Mouse (Mus musculus): ENCODE measurements around the gene Tgfb3. TPM values are rescaled to one million over a fixed set of nuclear protein-coding genes. Genes with fewer than 3 reads are reported as not detected.

The Tgfb3 gene
- total RNA-seq, 1 experiment, result 1.7 TPM

DNA sequence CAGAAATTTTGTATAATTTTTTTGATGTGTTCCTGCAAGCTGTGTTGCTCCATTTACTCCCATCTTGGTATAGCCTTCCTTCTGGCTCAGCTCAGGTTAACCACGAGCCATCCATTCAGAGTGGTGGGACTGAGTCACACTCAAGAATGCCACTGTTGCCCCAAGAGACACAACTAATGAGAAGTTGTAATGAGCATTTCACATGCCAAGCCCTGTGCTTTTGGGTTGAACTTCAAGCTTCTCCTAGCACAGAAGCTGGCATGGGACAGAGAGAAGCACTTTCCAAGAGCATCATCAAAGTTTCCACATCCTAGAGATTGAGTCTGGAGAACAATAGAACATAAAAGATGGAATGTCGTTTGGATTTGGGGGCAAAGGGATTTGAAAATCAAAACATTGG lies 63.7 kb downstream of the Tgfb3 start:
- Histone ChIP-seq H3K27ac (ENCODE audit: insufficient read depth, low read depth, low read length, poor library complexity, severe bottlenecking) (no peak overlapping the region), H3K9me3 (ENCODE audit: control insufficient read depth, insufficient read depth, low read depth, low read length) (no peaks in the 10 kb centered on the region), H3K9ac (ENCODE audit: insufficient read depth, low read depth, low read length, poor library complexity, severe bottlenecking) (no peak overlapping the region), H3K36me3 (ENCODE audit: control insufficient read depth, insufficient read depth, low read length, poor library complexity, severe bottlenecking) (peaks cover 2% of the 10 kb centered on the region; the same call in 1 of the 2 replicates), H3K4me3 (ENCODE audit: insufficient read depth in 1 of 2, low read depth in 1 of 2, low read length in 2 of 2, poor library complexity in 1 of 2, severe bottlenecking in 1 of 2) (no peak overlapping the region), H3K4me1 (ENCODE audit: control insufficient read depth in 2 of 2, insufficient read depth in 2 of 2, low read length in 2 of 2, poor library complexity in 1 of 2) (no peaks in the 10 kb centered on the region)
- no peak for DNase-seq (ENCODE audit: low read depth, low spot score)
- no peak for TF ChIP-seq MAFK (IDR thresholded peaks at IDR 0.05; ENCODE audit: insufficient read depth, low read depth, low read length)
- no peak for TF ChIP-seq ZNF384 (IDR thresholded peaks at IDR 0.05; ENCODE audit: low read depth, low read length)
- TF ChIP-seq CHD2 (IDR thresholded peaks at IDR 0.05; ENCODE audit: low read depth, low read length), result no peak
- no peak for TF ChIP-seq HCFC1 (IDR thresholded peaks at IDR 0.05; ENCODE audit: borderline replicate concordance, insufficient read depth, low read length)
- no peak for TF ChIP-seq ZC3H11A (IDR thresholded peaks at IDR 0.05; ENCODE audit: borderline replicate concordance, low read depth, low read length)
- in situ Hi-C loops (cut with MboI; ENCODE audit: low sequenced_read_pairs in 2 of 2, unreplicated experiment in 2 of 2), result no loop called here

DNA sequence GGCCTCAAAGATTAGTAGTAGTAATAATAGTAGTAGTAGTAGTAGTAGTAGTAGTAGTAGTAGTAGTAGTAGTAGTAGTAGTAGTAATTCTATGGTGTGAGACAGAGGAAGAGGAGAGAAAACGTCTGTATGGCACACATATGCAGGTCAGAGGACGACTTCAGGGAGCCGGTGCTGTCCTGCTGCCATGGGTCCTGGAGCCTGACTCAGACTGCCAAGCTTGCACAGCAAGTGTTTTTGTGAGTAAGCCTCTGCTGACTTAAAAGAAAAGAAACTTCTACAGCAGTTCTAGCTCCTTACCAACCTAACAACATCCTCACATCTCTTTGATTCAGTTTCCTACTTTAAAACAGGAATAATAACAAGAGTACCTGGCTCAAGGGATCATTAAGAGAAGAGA lies 64.2 kb downstream of the Tgfb3 start:
- TF ChIP-seq MAFK (IDR thresholded peaks at IDR 0.05; ENCODE audit: insufficient read depth, low read depth, low read length), result no peak
- TF ChIP-seq CHD2 (IDR thresholded peaks at IDR 0.05; ENCODE audit: low read depth, low read length), result no peak
- TF ChIP-seq ZNF384 (IDR thresholded peaks at IDR 0.05; ENCODE audit: low read depth, low read length), result no peak
- no peak for TF ChIP-seq HCFC1 (IDR thresholded peaks at IDR 0.05; ENCODE audit: borderline replicate concordance, insufficient read depth, low read length)
- no peak for TF ChIP-seq ZC3H11A (IDR thresholded peaks at IDR 0.05; ENCODE audit: borderline replicate concordance, low read depth, low read length)
- no peaks in the 10 kb centered on the region for H3K4me1 ChIP-seq (ENCODE audit: control insufficient read depth in 2 of 2, insufficient read depth in 2 of 2, low read length in 2 of 2, poor library complexity in 1 of 2)
- H3K9ac ChIP-seq (ENCODE audit: insufficient read depth, low read depth, low read length, poor library complexity, severe bottlenecking), result no peak overlapping the region
- H3K36me3 ChIP-seq (ENCODE audit: control insufficient read depth, insufficient read depth, low read length, poor library complexity, severe bottlenecking), result peaks cover 2% of the 10 kb centered on the region; the same call in 1 of the 2 replicates
- no peak overlapping the region for H3K4me3 ChIP-seq (ENCODE audit: insufficient read depth in 1 of 2, low read depth in 1 of 2, low read length in 2 of 2, poor library complexity in 1 of 2, severe bottlenecking in 1 of 2)
- no peaks in the 10 kb centered on the region for H3K9me3 ChIP-seq (ENCODE audit: control insufficient read depth, insufficient read depth, low read depth, low read length)
- in situ Hi-C loops (cut with MboI; ENCODE audit: low sequenced_read_pairs in 2 of 2, unreplicated experiment in 2 of 2), result no loop called here
- no peak for DNase-seq (ENCODE audit: low read depth, low spot score)
- H3K27ac ChIP-seq (ENCODE audit: insufficient read depth, low read depth, low read length, poor library complexity, severe bottlenecking), result no peak overlapping the region

DNA sequence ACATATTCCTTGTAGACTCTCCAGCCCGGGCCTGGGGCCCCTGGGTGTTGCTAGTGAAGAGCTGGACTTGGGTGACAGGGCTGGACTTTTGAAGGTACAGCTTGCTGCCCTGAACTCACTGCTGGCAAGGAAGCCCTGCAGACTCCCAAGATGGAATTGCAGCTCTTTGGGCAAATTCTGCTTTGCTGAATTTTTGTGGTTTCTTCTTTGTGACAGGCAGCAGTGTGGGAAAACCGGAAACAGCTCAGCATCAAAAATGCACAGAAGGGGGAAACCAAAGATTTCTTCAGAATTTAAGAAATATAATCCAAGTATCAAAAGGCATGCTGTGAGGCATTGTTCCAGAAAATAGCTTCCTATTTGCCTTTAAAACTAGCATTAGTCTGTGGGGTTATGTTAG lies 64.7 kb downstream of the Tgfb3 start:
- Histone ChIP-seq H3K9ac (ENCODE audit: insufficient read depth, low read depth, low read length, poor library complexity, severe bottlenecking) (no peak overlapping the region), H3K4me1 (ENCODE audit: control insufficient read depth in 2 of 2, insufficient read depth in 2 of 2, low read length in 2 of 2, poor library complexity in 1 of 2) (no peaks in the 10 kb centered on the region), H3K4me3 (ENCODE audit: insufficient read depth in 1 of 2, low read depth in 1 of 2, low read length in 2 of 2, poor library complexity in 1 of 2, severe bottlenecking in 1 of 2) (no peak overlapping the region), H3K27ac (ENCODE audit: insufficient read depth, low read depth, low read length, poor library complexity, severe bottlenecking) (no peak overlapping the region), H3K36me3 (ENCODE audit: control insufficient read depth, insufficient read depth, low read length, poor library complexity, severe bottlenecking) (peaks cover 2% of the 10 kb centered on the region; the same call in 1 of the 2 replicates), H3K9me3 (ENCODE audit: control insufficient read depth, insufficient read depth, low read depth, low read length) (no peaks in the 10 kb centered on the region)
- no peak for TF ChIP-seq ZNF384 (IDR thresholded peaks at IDR 0.05; ENCODE audit: low read depth, low read length)
- no peak for TF ChIP-seq MAFK (IDR thresholded peaks at IDR 0.05; ENCODE audit: insufficient read depth, low read depth, low read length)
- TF ChIP-seq CHD2 (IDR thresholded peaks at IDR 0.05; ENCODE audit: low read depth, low read length), result no peak
- no peak for TF ChIP-seq ZC3H11A (IDR thresholded peaks at IDR 0.05; ENCODE audit: borderline replicate concordance, low read depth, low read length)
- TF ChIP-seq HCFC1 (IDR thresholded peaks at IDR 0.05; ENCODE audit: borderline replicate concordance, insufficient read depth, low read length), result no peak
- in situ Hi-C loops (cut with MboI; ENCODE audit: low sequenced_read_pairs in 2 of 2, unreplicated experiment in 2 of 2), result no loop called here
- DNase-seq (ENCODE audit: low read depth, low spot score), result no peak

DNA sequence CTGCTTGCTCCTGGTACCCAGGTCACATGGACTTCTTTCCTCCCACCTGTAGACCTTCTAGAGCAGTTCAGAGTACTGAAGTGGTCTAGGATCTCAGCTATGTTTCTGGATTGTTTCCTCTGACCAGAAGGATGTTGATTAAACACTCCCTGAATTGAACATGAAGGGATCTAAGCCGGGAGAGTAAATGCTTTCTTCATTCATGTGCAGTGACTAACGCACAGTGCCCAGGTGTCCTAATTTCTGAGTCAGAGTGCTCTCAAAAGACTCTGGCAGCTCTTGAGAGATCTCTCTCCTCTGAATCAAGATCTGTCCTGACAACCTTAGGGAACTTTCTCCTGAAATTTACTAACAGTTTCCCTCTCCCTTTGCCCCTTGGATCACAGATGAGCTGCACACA lies 66.6 kb downstream of the Tgfb3 start:
- Histone ChIP-seq H3K27ac (ENCODE audit: insufficient read depth, low read depth, low read length, poor library complexity, severe bottlenecking) (no peak overlapping the region), H3K4me3 (ENCODE audit: insufficient read depth in 1 of 2, low read depth in 1 of 2, low read length in 2 of 2, poor library complexity in 1 of 2, severe bottlenecking in 1 of 2) (no peak overlapping the region), H3K4me1 (ENCODE audit: control insufficient read depth in 2 of 2, insufficient read depth in 2 of 2, low read length in 2 of 2, poor library complexity in 1 of 2) (no peaks in the 10 kb centered on the region), H3K9ac (ENCODE audit: insufficient read depth, low read depth, low read length, poor library complexity, severe bottlenecking) (no peak overlapping the region), H3K36me3 (ENCODE audit: control insufficient read depth, insufficient read depth, low read length, poor library complexity, severe bottlenecking) (peaks cover 2% of the 10 kb centered on the region; the same call in 1 of the 2 replicates), H3K9me3 (ENCODE audit: control insufficient read depth, insufficient read depth, low read depth, low read length) (no peaks in the 10 kb centered on the region)
- no peak for DNase-seq (ENCODE audit: low read depth, low spot score)
- TF ChIP-seq CHD2 (IDR thresholded peaks at IDR 0.05; ENCODE audit: low read depth, low read length) (no peak), MAFK (IDR thresholded peaks at IDR 0.05; ENCODE audit: insufficient read depth, low read depth, low read length) (no peak), HCFC1 (IDR thresholded peaks at IDR 0.05; ENCODE audit: borderline replicate concordance, insufficient read depth, low read length) (no peak), ZC3H11A (IDR thresholded peaks at IDR 0.05; ENCODE audit: borderline replicate concordance, low read depth, low read length) (no peak), ZNF384 (IDR thresholded peaks at IDR 0.05; ENCODE audit: low read depth, low read length) (no peak)
- in situ Hi-C loops (cut with MboI; ENCODE audit: low sequenced_read_pairs in 2 of 2, unreplicated experiment in 2 of 2), result no loop called here

DNA sequence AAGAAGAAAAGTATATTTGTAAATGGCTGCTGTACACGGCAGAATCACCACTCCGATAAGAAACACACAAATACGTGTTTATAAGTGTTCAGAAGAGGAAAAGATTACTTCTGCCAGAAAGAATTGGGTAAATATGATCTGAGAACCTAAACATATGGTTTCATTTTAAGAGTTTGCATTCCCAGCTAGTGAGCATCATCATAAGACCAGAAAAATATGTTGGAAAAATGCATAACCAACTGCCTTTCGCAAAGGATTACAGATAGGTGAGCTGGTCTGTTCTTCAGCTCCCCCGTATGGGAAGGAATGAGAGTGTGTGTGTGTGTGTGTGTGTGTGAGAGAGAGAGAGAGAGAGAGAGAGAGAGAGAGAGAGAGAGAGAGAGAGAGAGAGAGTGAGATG lies 68.2 kb downstream of the Tgfb3 start:
- Histone ChIP-seq H3K4me3 (ENCODE audit: insufficient read depth in 1 of 2, low read depth in 1 of 2, low read length in 2 of 2, poor library complexity in 1 of 2, severe bottlenecking in 1 of 2) (no peak overlapping the region), H3K9me3 (ENCODE audit: control insufficient read depth, insufficient read depth, low read depth, low read length) (no peaks in the 10 kb centered on the region), H3K27ac (ENCODE audit: insufficient read depth, low read depth, low read length, poor library complexity, severe bottlenecking) (no peak overlapping the region), H3K4me1 (ENCODE audit: control insufficient read depth in 2 of 2, insufficient read depth in 2 of 2, low read length in 2 of 2, poor library complexity in 1 of 2) (no peaks in the 10 kb centered on the region), H3K9ac (ENCODE audit: insufficient read depth, low read depth, low read length, poor library complexity, severe bottlenecking) (no peak overlapping the region), H3K36me3 (ENCODE audit: control insufficient read depth, insufficient read depth, low read length, poor library complexity, severe bottlenecking) (peaks cover 2% of the 10 kb centered on the region; the same call in 1 of the 2 replicates)
- in situ Hi-C loops (cut with MboI; ENCODE audit: low sequenced_read_pairs in 2 of 2, unreplicated experiment in 2 of 2), result no loop called here
- DNase-seq (ENCODE audit: low read depth, low spot score), result no peak
- TF ChIP-seq HCFC1 (IDR thresholded peaks at IDR 0.05; ENCODE audit: borderline replicate concordance, insufficient read depth, low read length) (no peak), ZC3H11A (IDR thresholded peaks at IDR 0.05; ENCODE audit: borderline replicate concordance, low read depth, low read length) (no peak)
